Mouse (Mus musculus) MEL (cell line): ENCODE data around the gene Zdhhc8. TPM values are rescaled to one million over a fixed set of nuclear protein-coding genes. Genes with fewer than 3 reads are reported as not detected.
A peak's percentile ranks its signal among the peaks of the same experiment; 100 is the strongest.

ENCODE experiments used
- DNase-seq: peaks from one replicate; pipeline ENCODE4 v3.0.0; 2011; ENCODE audit warnings: low read depth, low spot score
- H3K27ac ChIP-seq: 2 replicates; pipeline ENCODE4 v1.5.1; 2012; ENCODE audit warnings: low read depth, mild to moderate bottlenecking, control low read depth, low read length, moderate library complexity; ENCODE audit not compliant: control insufficient read depth
- H3K27me3 ChIP-seq, 2 experiments: fragments of 150-350 bp in 1 of 2; sonication (generic) in 1 of 2; 2 replicates each; pipeline ENCODE4 v1.6.1; 2012; ENCODE audit warnings: low read length in 2 of 2, mild to moderate bottlenecking in 2 of 2, improper control_type of control experiment in 1 of 2, moderate library complexity in 1 of 2; ENCODE audit not compliant: insufficient read depth in 2 of 2, control insufficient read depth in 1 of 2
- H3K36me3 ChIP-seq, 2 experiments: 2 replicates each; pipeline ENCODE4 v1.6.1; 2012 to 2014; ENCODE audit warnings: low read length in 2 of 2, improper control_type of control experiment in 1 of 2, inconsistent platforms in 1 of 2, mild to moderate bottlenecking in 1 of 2; ENCODE audit not compliant: insufficient read depth in 2 of 2, control insufficient read depth in 1 of 2
- H3K4me1 ChIP-seq, 2 experiments: fragments of 150-350 bp in 1 of 2; sonication (generic) in 1 of 2; 2 replicates each; pipeline ENCODE4 v1.6.1; 2012; ENCODE audit warnings: low read length in 2 of 2, improper control_type of control experiment in 1 of 2, mild to moderate bottlenecking in 1 of 2; ENCODE audit not compliant: insufficient read depth in 2 of 2, control insufficient read depth in 1 of 2
- H3K4me3 ChIP-seq, 2 experiments: fragments of 150-350 bp in 1 of 2; sonication (generic) in 1 of 2; 2 replicates each; pipeline ENCODE4 v1.5.1; 2012; ENCODE audit warnings: low read depth in 2 of 2, low read length in 2 of 2, mild to moderate bottlenecking in 2 of 2, moderate library complexity in 2 of 2, control low read depth in 1 of 2, improper control_type of control experiment in 1 of 2; ENCODE audit not compliant: control insufficient read depth in 1 of 2, insufficient read depth in 1 of 2
- H3K79me2 ChIP-seq: 2 replicates; pipeline ENCODE4 v1.6.1; 2012; ENCODE audit warnings: mild to moderate bottlenecking, low read length, moderate library complexity; ENCODE audit not compliant: control insufficient read depth, poor library complexity, insufficient read depth
- H3K9ac ChIP-seq: 2 replicates; pipeline ENCODE4 v1.6.1; 2012; ENCODE audit warnings: low read depth, mild to moderate bottlenecking, control low read depth, low read length, moderate library complexity; ENCODE audit not compliant: control insufficient read depth, poor library complexity, severe bottlenecking
- H3K9me3 ChIP-seq: fragments of 150-350 bp; sonication (generic); replicated peaks from 2 replicates; pipeline ENCODE4 v1.6.1; 2012; ENCODE audit warnings: mild to moderate bottlenecking, low read length, improper control_type of control experiment, moderate library complexity; ENCODE audit not compliant: insufficient read depth
- CTCF ChIP-seq, 3 experiments: IDR thresholded peaks in 2 of 3; conservative IDR thresholded peaks in 1 of 3; 2 replicates each; pipeline ENCODE4 v1.5.1; 2011 to 2012; ENCODE audit warnings: low read length in 3 of 3, low read depth in 2 of 3, mild to moderate bottlenecking in 2 of 3, improper control_type of control experiment in 1 of 3, inconsistent platforms in 1 of 3, mixed read lengths in 1 of 3, moderate library complexity in 1 of 3; ENCODE audit not compliant: control insufficient read depth in 1 of 3, insufficient read depth in 1 of 3, poor library complexity in 1 of 3, severe bottlenecking in 1 of 3
- GABPA ChIP-seq: IDR thresholded peaks from 2 replicates; pipeline ENCODE4 v1.6.1; 2012; ENCODE audit warnings: low read depth, mild to moderate bottlenecking, inconsistent platforms, low read length, improper control_type of control experiment, moderate library complexity
- JUND ChIP-seq: IDR thresholded peaks from 2 replicates; pipeline ENCODE4 v1.6.1; 2011; ENCODE audit warnings: low read depth, mild to moderate bottlenecking, improper control_type of control experiment, low read length
- MAX ChIP-seq: IDR thresholded peaks from 2 replicates; pipeline ENCODE4 v1.6.1; 2011; ENCODE audit warnings: low read length, improper control_type of control experiment
- MXI1 ChIP-seq: IDR thresholded peaks from 2 replicates; pipeline ENCODE4 v1.6.1; 2011; ENCODE audit warnings: mild to moderate bottlenecking, low read depth, low read length, improper control_type of control experiment
- MYB ChIP-seq: IDR thresholded peaks from 2 replicates; pipeline ENCODE4 v1.6.1; 2011; ENCODE audit warnings: mild to moderate bottlenecking, low read depth, low read length, improper control_type of control experiment
- NRF1 ChIP-seq: IDR thresholded peaks from 2 replicates; pipeline ENCODE4 v1.6.1; 2014; ENCODE audit warnings: low read depth, mild to moderate bottlenecking, inconsistent platforms, low read length, improper control_type of control experiment, moderate library complexity; ENCODE audit not compliant: poor library complexity, insufficient read depth, severe bottlenecking
- RCOR1 ChIP-seq: IDR thresholded peaks from 2 replicates; pipeline ENCODE4 v1.6.1; 2012; ENCODE audit warnings: low read depth, mild to moderate bottlenecking, inconsistent platforms, low read length, improper control_type of control experiment
- SIN3A ChIP-seq: IDR thresholded peaks from 2 replicates; pipeline ENCODE4 v1.6.1; 2012; ENCODE audit warnings: low read length, improper control_type of control experiment, inconsistent platforms
- SMC3 ChIP-seq: IDR thresholded peaks from 2 replicates; pipeline ENCODE4 v1.6.1; 2011; ENCODE audit warnings: low read depth, low read length, improper control_type of control experiment
- TAL1 ChIP-seq: IDR thresholded peaks from 2 replicates; pipeline ENCODE4 v1.6.1; 2012; ENCODE audit warnings: mild to moderate bottlenecking, inconsistent platforms, low read length, moderate library complexity, mixed read lengths
- TBP ChIP-seq: IDR thresholded peaks from 2 replicates; pipeline ENCODE4 v1.8.0; 2011; ENCODE audit warnings: low read depth, low read length, improper control_type of control experiment
- USF2 ChIP-seq, 2 experiments: IDR thresholded peaks; 2 replicates each; pipeline ENCODE4 v1.6.1; 2011 to 2012; ENCODE audit warnings: improper control_type of control experiment in 2 of 2, low read length in 2 of 2, borderline replicate concordance in 1 of 2, inconsistent platforms in 1 of 2, low read depth in 1 of 2, mild to moderate bottlenecking in 1 of 2; ENCODE audit not compliant: insufficient read depth in 1 of 2
- ZC3H11A ChIP-seq: IDR thresholded peaks from 2 replicates; pipeline ENCODE4 v1.6.1; 2012; ENCODE audit warnings: low read depth, mild to moderate bottlenecking, inconsistent platforms, low read length, improper control_type of control experiment
- ZKSCAN1 ChIP-seq: IDR thresholded peaks from 2 replicates; pipeline ENCODE4 v1.6.1; 2012; ENCODE audit warnings: low read depth, mild to moderate bottlenecking, inconsistent platforms, low read length, improper control_type of control experiment, moderate library complexity
- polyA plus RNA-seq, 2 experiments: library from polyadenylated mRNA; stranded (reverse) in 1 of 2; unstranded in 1 of 2; fragments of >175 nt in 1 of 2; fragments of >200 nt in 1 of 2; gene quantifications; 2 replicates each; pipeline versions ENCODE4 v1.2.1 to v1.2.4; 2012; ENCODE audit warnings: low replicate concordance in 2 of 2, low read depth in 1 of 2; ENCODE audit not compliant: insufficient read length in 2 of 2, insufficient read depth in 1 of 2, missing spikeins in 1 of 2
- total RNA-seq: library from RNA; depleted of rRNA; stranded (reverse); fragments of 300-350 nt; gene quantifications from 2 replicates; pipeline ENCODE4 v1.2.3, GENCODE M21; 2012

Gene Zdhhc8
- total and polyA plus RNA-seq, 3 experiments: 9.6 to 33.2 TPM; not detected in 1

DNA sequence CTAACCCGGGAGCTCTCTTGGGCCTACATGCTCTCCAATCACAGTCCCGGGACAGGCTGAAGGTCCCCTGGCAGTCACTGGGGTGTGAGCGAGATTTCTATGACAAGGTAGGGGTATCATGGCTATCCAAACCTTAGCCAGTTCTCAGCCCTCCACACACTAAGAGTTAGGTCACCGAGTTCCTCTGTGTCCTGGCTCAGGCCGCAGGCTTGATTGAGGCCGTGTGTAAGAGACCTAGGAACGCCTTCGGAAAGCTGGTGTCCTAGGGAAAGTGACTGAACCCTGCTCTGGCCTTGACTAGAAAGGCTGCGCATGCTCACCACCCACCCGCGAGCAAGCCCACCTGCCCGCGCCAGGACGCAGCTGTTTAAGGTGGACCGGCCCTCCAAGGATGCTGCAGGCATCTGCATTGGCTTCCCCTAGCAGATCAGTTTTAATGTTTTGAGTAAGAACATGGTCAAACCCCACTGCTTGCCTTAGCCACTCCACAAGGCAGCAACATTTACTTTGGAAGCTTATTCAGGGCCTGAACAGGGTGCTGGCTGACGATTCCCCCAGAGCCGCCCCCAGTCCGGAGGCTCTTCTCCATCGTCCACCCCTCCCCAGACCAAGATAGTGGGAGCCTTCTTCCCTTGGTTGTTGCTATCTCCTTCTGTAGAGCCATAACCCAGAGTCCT, 591 bp upstream of the Zdhhc8 start:
- Histone ChIP-seq H3K9ac (peak overlapping the region; percentile 74), H3K27ac (no peak overlapping the region), H3K36me3 (peaks cover 7 to 8% of the 10 kb centered on the region in 2 experiments; a peak in 3 of 4 replicates), H3K79me2 (peaks cover 19% of the 10 kb centered on the region), H3K9me3 (no peaks in the 10 kb centered on the region), H3K4me3 (peak overlapping the region; percentile 82 to 96), H3K4me1 (peaks cover 0 to 15% of the 10 kb centered on the region in 2 experiments; a peak in 3 of 4 replicates), H3K27me3 (no peaks in the 10 kb centered on the region)
- DNase-seq: no peak
- TF ChIP-seq NRF1 (peak; percentile 71), SIN3A (0 out of 2 replicates have a peak, but pooled peaks have one; percentile 19), MXI1 (peak; percentile 35; the same call in 1 of the 2 replicates), GABPA (no peak)

DNA sequence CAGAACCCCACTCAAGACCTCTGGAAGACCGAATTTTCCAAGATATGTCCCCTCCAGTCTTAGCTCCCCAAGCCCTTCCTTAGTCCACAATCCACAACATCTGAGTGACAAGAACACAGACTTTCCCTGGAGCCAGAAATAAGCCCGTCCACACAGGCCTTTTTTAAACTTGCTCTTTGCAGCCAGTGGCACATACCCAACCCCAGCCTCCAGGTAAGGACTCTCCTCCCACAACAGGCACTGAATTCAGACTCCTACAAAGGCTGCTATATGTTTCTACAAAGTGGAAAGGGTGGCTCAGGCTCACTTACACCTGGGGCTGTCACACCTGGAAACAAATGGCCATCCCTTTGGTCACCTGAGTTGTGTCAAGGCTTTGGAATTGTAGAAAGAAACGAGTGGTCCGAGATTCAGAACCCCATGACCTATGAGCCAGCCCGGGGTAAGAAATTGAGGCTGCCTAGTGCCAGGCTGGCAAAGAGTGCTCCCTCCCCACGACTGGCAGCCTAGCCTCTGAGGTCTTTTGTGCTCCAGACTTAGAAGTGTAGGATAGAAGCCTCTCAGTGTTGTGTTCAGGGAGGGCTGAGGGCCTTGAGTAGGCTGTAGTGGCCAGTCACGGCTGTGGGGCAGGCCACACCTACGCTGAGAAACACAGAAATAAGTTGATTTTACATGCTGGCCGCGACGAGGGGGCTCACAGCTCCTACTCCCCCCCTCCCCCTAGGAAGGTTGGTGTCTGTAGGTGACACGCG, 841 bp downstream of the Zdhhc8 start:
- no peak for DNase-seq

DNA sequence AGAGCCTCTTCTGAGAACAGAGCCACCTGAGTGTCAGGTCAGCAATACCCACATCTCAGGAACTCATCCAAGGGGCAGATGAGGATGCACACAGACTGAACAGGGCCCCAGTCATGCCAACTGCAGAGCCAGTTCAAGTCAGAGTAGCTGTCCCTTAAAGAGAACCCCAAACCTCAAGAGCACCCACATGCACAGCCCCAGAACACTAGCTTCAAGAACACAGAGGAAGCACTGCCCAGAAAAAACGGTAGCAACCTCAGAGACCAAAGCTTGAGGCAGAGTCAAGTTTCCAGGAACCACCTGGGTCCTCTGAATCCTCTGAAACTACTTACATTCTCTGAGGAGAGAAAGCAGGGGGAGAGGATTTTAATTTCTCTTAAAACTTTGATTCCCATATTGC, 1.5 kb downstream of the Zdhhc8 start:
- Histone ChIP-seq H3K9me3 (no peaks in the 10 kb centered on the region), H3K36me3 (peaks cover 0 to 6% of the 10 kb centered on the region in 2 experiments; a peak in 2 of 4 replicates), H3K27ac (no peak overlapping the region), H3K79me2 (peaks cover 25% of the 10 kb centered on the region), H3K4me3 (no peak overlapping the region), H3K9ac (no peak overlapping the region), H3K4me1 (peaks cover 0 to 21% of the 10 kb centered on the region in 2 experiments; a peak in 3 of 4 replicates), H3K27me3 (no peaks in the 10 kb centered on the region)
- DNase-seq: peak; percentile 26
- TF ChIP-seq MYB (no peak), CTCF (IDR thresholded peaks at IDR 0.05 in 2 of 3, conservative IDR thresholded peaks at IDR 0.05 in 1 of 3; ENCODE audit: control insufficient read depth in 1 of 3, insufficient read depth in 1 of 3, low read depth in 2 of 3, low read length in 3 of 3, poor library complexity in 1 of 3, severe bottlenecking in 1 of 3) (no peak), MXI1 (no peak), MAX (no peak), ZKSCAN1 (no peak), RCOR1 (no peak), TBP (no peak), TAL1 (no peak), ZC3H11A (no peak), JUND (no peak), USF2 (IDR thresholded peaks at IDR 0.05; ENCODE audit: borderline replicate concordance in 1 of 2, insufficient read depth in 1 of 2, low read depth in 1 of 2, low read length in 2 of 2) (no peak), SMC3 (no peak)

More for the DNA sequence above, 841 bp downstream of the Zdhhc8 start:
- no peaks in the 10 kb centered on the region for H3K27me3 ChIP-seq
- 0 out of 2 replicates have a peak, but pooled peaks have one; percentile 1 for TF ChIP-seq MAX
- TF ChIP-seq NRF1: no peak
- TF ChIP-seq, all 39 proteins: peak for 1
- H3K4me1 ChIP-seq: peaks cover 0 to 21% of the 10 kb centered on the region in 2 experiments; a peak in 3 of 4 replicates
- no peak overlapping the region for H3K27ac ChIP-seq
- H3K9ac ChIP-seq: peak overlapping the region; percentile 74
- H3K79me2 ChIP-seq: peaks cover 25% of the 10 kb centered on the region
- H3K36me3 ChIP-seq: peaks cover 0 to 6% of the 10 kb centered on the region in 2 experiments; a peak in 2 of 4 replicates
- peak overlapping the region; percentile 82 to 96 for H3K4me3 ChIP-seq
- H3K9me3 ChIP-seq: no peaks in the 10 kb centered on the region
